Mouse (Mus musculus): Measurements from ENCODE around the gene Fgfr2. TPM values are rescaled to one million over a fixed set of nuclear protein-coding genes. Genes with fewer than 3 reads are reported as not detected.

The Fgfr2 gene
- 8.7 and 14.7 TPM in 2 replicates for polyA plus RNA-seq (2012; rRNA removed)

- H3K27me3 ChIP-seq (ENCODE audit: control insufficient read depth, insufficient read depth, low read length) = no peaks in the 10 kb centered on the region
- TF ChIP-seq CTCF (IDR thresholded peaks at IDR 0.05; ENCODE audit: extremely low read depth, insufficient read length, insufficient replicate concordance, low read depth, low read length) (no peak), POLR2A (IDR thresholded peaks at IDR 0.05; ENCODE audit: low read depth, low read length) (peak; percentile 50; the same call in 1 of the 2 replicates)
- 1% methylated on average over 48 of the region's 53 CpGs for WGBS
- peak within 1 kb of the TSS; percentile 95 for H3K27ac ChIP-seq (ENCODE audit: insufficient read depth, low read depth, low read length)
- no peaks in the 10 kb centered on the region for H3K36me3 ChIP-seq (ENCODE audit: control insufficient read depth, insufficient read depth, low read length)
- peak within 1 kb of the TSS; percentile 100 for H3K4me3 ChIP-seq (ENCODE audit: low read depth, low read length)
- peaks cover 6% of the 10 kb centered on the region for H3K4me1 ChIP-seq (ENCODE audit: control insufficient read depth, insufficient read depth, insufficient read length, low read length)
Measured at GRCm38 (mm10) chr7:133123244-133123998, at the start of gene Fgfr2. Gene Fgfr2 (minus strand): TSS chr7:133123350.

DNA sequence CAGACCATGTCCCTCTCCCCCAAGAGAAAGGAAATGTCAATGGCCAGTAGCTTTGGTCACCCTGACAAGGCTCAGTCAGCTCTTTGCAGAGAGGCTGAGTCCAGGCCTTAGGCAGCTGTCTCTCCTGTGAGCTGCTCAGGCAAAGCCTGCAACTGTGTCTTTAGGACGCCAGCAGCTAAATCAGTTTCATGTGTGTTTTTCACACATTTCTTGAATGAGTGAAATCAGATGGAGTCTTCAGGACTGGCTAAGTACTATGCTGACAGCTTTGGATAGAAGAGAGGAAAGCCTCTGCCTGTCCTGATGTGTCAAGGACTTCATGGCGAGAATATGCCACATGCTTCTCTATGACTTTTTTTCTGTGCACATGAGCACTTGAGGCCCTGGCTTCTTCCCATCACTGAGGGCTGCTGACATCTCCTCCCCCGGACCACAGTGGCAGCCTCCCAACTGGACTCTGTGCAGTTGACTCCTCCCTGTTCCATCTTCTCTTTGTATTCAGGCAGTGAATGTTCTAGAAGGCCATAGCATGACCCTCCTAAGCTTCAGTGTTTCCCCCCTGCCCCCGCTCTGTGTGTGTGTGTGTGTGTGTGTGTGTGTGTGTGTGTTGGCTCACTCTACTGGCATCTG is 48.4 kb upstream of the Fgfr2 start:
- no peak overlapping the region for H3K27ac ChIP-seq (ENCODE audit: insufficient read depth, low read depth, low read length)
- WGBS = 73% methylated on average over 4 of the region's 4 CpGs
- H3K27me3 ChIP-seq (ENCODE audit: control insufficient read depth, insufficient read depth, low read length) = no peaks in the 10 kb centered on the region
- no peaks in the 10 kb centered on the region for H3K36me3 ChIP-seq (ENCODE audit: control insufficient read depth, insufficient read depth, low read length)
- H3K4me3 ChIP-seq (ENCODE audit: low read depth, low read length) = no peak overlapping the region
- H3K4me1 ChIP-seq (ENCODE audit: control insufficient read depth, insufficient read depth, insufficient read length, low read length) = no peaks in the 10 kb centered on the region
- no peak for TF ChIP-seq POLR2A (IDR thresholded peaks at IDR 0.05; ENCODE audit: low read depth, low read length)
- TF ChIP-seq CTCF (IDR thresholded peaks at IDR 0.05; ENCODE audit: extremely low read depth, insufficient read length, insufficient replicate concordance, low read depth, low read length) = no peak

DNA sequence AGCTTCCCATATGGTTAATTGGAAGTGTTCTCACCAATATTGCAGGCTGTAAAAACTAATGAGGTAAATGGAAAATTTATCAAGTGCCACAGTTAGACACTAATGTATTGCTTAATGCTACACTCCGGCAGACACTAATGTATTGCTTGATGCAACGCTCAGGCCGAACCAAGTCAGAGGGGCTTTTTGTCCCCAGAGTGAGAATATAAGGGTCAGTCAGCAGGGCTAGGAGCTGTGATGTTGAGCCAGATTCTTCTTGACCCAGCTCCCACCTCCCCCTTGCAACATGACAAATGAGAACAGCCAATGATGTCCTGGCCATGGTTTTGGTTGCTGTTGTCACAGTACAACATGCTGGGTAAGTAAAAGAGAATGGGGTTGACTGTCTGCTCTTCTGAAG is 45.8 kb upstream of the Fgfr2 start:
- Histone ChIP-seq H3K4me1 (ENCODE audit: control insufficient read depth, insufficient read depth, insufficient read length, low read length) (peaks cover 5% of the 10 kb centered on the region; the same call in 1 of the 2 replicates), H3K27me3 (ENCODE audit: control insufficient read depth, insufficient read depth, low read length) (no peaks in the 10 kb centered on the region), H3K36me3 (ENCODE audit: control insufficient read depth, insufficient read depth, low read length) (no peaks in the 10 kb centered on the region), H3K4me3 (ENCODE audit: low read depth, low read length) (no peak overlapping the region), H3K27ac (ENCODE audit: insufficient read depth, low read depth, low read length) (no peak overlapping the region)
- 93% methylated on average over 3 of the region's 3 CpGs for WGBS
- no peak for TF ChIP-seq POLR2A (IDR thresholded peaks at IDR 0.05; ENCODE audit: low read depth, low read length)
- no peak for TF ChIP-seq CTCF (IDR thresholded peaks at IDR 0.05; ENCODE audit: extremely low read depth, insufficient read length, insufficient replicate concordance, low read depth, low read length)

DNA sequence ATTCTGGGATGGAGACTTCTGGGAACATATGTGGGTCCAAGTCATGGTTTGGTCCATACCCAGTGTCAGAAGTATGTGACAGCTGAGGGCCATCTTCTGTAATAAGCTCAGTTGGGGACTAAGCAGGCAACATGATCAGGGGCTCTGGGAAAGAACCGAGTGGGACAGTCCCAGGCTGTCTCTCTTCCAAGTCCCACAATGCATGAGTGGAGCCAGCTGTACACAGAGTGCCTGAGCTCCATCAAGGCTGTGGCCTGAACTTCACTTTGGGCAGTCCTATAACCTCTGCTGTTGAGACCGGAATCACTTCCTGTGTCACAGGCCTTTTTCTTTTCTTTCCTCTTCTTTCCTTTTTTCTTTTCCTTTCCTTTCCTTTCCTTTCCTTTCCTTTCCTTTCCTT is 44.8 kb upstream of the Fgfr2 start:
- H3K27ac ChIP-seq (ENCODE audit: insufficient read depth, low read depth, low read length) = no peak overlapping the region
- 81% methylated on average over 2 of the region's 2 CpGs for WGBS
- H3K27me3 ChIP-seq (ENCODE audit: control insufficient read depth, insufficient read depth, low read length) = no peaks in the 10 kb centered on the region
- TF ChIP-seq CTCF (IDR thresholded peaks at IDR 0.05; ENCODE audit: extremely low read depth, insufficient read length, insufficient replicate concordance, low read depth, low read length) (no peak), POLR2A (IDR thresholded peaks at IDR 0.05; ENCODE audit: low read depth, low read length) (no peak)
- no peaks in the 10 kb centered on the region for H3K36me3 ChIP-seq (ENCODE audit: control insufficient read depth, insufficient read depth, low read length)
- peaks cover 8% of the 10 kb centered on the region; the same call in 1 of the 2 replicates for H3K4me1 ChIP-seq (ENCODE audit: control insufficient read depth, insufficient read depth, insufficient read length, low read length)
- H3K4me3 ChIP-seq (ENCODE audit: low read depth, low read length) = no peak overlapping the region

GRCm38 (mm10) chr7:133164770-133165169 is 41.6 kb upstream of the Fgfr2 start:
- Histone ChIP-seq H3K27me3 (ENCODE audit: control insufficient read depth, insufficient read depth, low read length) (no peaks in the 10 kb centered on the region), H3K27ac (ENCODE audit: insufficient read depth, low read depth, low read length) (no peak overlapping the region)
- 19% methylated on average over 2 of the region's 2 CpGs for WGBS

GRCm38 (mm10) chr7:133163011-133163410 is 39.9 kb upstream of the Fgfr2 start:
- 23% methylated on average over 5 of the region's 5 CpGs for WGBS
- H3K27me3 ChIP-seq (ENCODE audit: control insufficient read depth, insufficient read depth, low read length) = no peaks in the 10 kb centered on the region
- H3K4me3 ChIP-seq (ENCODE audit: low read depth, low read length) = no peak overlapping the region
- TF ChIP-seq CTCF (IDR thresholded peaks at IDR 0.05; ENCODE audit: extremely low read depth, insufficient read length, insufficient replicate concordance, low read depth, low read length) = no peak
- no peak for TF ChIP-seq POLR2A (IDR thresholded peaks at IDR 0.05; ENCODE audit: low read depth, low read length)
- no peak overlapping the region for H3K27ac ChIP-seq (ENCODE audit: insufficient read depth, low read depth, low read length)
- no peaks in the 10 kb centered on the region for H3K36me3 ChIP-seq (ENCODE audit: control insufficient read depth, insufficient read depth, low read length)
- H3K4me1 ChIP-seq (ENCODE audit: control insufficient read depth, insufficient read depth, insufficient read length, low read length) = peaks cover 8% of the 10 kb centered on the region; the same call in 1 of the 2 replicates

More at GRCm38 (mm10) chr7:133164770-133165169, 41.6 kb upstream of the Fgfr2 start:
- Histone ChIP-seq H3K4me3 (ENCODE audit: low read depth, low read length) (no peak overlapping the region), H3K36me3 (ENCODE audit: control insufficient read depth, insufficient read depth, low read length) (no peaks in the 10 kb centered on the region), H3K4me1 (ENCODE audit: control insufficient read depth, insufficient read depth, insufficient read length, low read length) (peaks cover 8% of the 10 kb centered on the region; the same call in 1 of the 2 replicates)
- TF ChIP-seq POLR2A (IDR thresholded peaks at IDR 0.05; ENCODE audit: low read depth, low read length) = no peak
- no peak for TF ChIP-seq CTCF (IDR thresholded peaks at IDR 0.05; ENCODE audit: extremely low read depth, insufficient read length, insufficient replicate concordance, low read depth, low read length)

DNA sequence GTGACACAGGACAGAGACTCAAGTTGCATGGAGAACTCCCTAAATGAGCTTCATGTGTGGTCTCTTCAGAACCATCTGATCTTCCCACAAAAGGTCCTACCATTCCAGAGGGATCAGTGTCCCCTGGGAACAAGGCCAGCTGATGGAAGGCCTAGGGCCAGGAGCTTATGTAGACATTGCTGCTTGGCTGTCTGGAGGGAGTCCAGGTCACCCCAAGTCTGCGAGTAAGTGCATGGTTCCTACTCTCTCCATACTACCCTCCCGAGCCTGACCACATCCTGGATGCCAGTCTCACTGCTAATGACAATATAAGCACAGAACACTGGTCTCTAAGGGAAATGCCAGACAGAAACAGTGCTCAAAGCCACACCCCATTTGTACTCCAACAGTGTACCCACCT is 39.0 kb upstream of the Fgfr2 start:
- TF ChIP-seq POLR2A (IDR thresholded peaks at IDR 0.05; ENCODE audit: low read depth, low read length) (no peak), CTCF (IDR thresholded peaks at IDR 0.05; ENCODE audit: extremely low read depth, insufficient read length, insufficient replicate concordance, low read depth, low read length) (no peak)
- WGBS = 45% methylated on average over 2 of the region's 2 CpGs
- H3K4me3 ChIP-seq (ENCODE audit: low read depth, low read length) = no peak overlapping the region

More for the DNA sequence above, 39.0 kb upstream of the Fgfr2 start:
- Histone ChIP-seq H3K27me3 (ENCODE audit: control insufficient read depth, insufficient read depth, low read length) (no peaks in the 10 kb centered on the region), H3K27ac (ENCODE audit: insufficient read depth, low read depth, low read length) (no peak overlapping the region), H3K4me1 (ENCODE audit: control insufficient read depth, insufficient read depth, insufficient read length, low read length) (peaks cover 8% of the 10 kb centered on the region; the same call in 1 of the 2 replicates), H3K36me3 (ENCODE audit: control insufficient read depth, insufficient read depth, low read length) (no peaks in the 10 kb centered on the region)

Data from small intestine, adult 2 months (tissue).